Comparison of ENCODE assay signal across 33 mouse cellular contexts in genomic region chr4:115782026-115782805, GRCm38 (mm10). TPM values are rescaled to one million over a fixed set of nuclear protein-coding genes. Genes with fewer than 3 reads are reported as not detected.
DNase-seq lines count a peak whose midpoint lies in the region; ATAC-seq lines count a peak whose summit lies in the region.
"Had no signal": no experiment of that assay in that cellular context is flagged by ENCODE, and none has a peak within 500 bp of the region (broad histone marks: within the 10 kb centered on the region; RNA-seq: fewer than 3 reads in every experiment).

No protein-coding gene starts in this region.

- H3K27me3 ChIP-seq in heart, embryonic 11.5 days (ENCODE audit: control insufficient read depth, insufficient read depth, low read length), result no peaks in the 10 kb centered on the region
- H3K27me3 ChIP-seq in intestine, embryonic 15.5 days (replicated peaks), result no peaks in the 10 kb centered on the region
- H3K27me3 ChIP-seq: hindbrain, embryonic 12.5 days; limb, embryonic 12.5 days; liver, embryonic 15.5 days; Patski; stomach, embryonic 15.5 days had no signal

- no peak overlapping the region for H3K9ac ChIP-seq in heart, embryonic 11.5 days (ENCODE audit: low read depth, low read length)
- no peak overlapping the region for H3K9ac ChIP-seq in intestine, embryonic 15.5 days
- H3K9ac ChIP-seq: hindbrain, embryonic 12.5 days; limb, embryonic 12.5 days; liver, embryonic 15.5 days; lung, embryonic 14.5 days; stomach, embryonic 15.5 days had no signal

- 82% methylated on average over 5 of the region's 5 CpGs for WGBS in heart, embryonic 11.5 days (ENCODE audit: insufficient replicate concordance)
- WGBS in intestine, embryonic 15.5 days, result 86% methylated on average over 5 of the region's 5 CpGs

- no peaks in the 10 kb centered on the region for H3K9me3 ChIP-seq in heart, embryonic 11.5 days (replicated peaks; ENCODE audit: control insufficient read depth, low read length)
- H3K9me3 ChIP-seq in intestine, embryonic 15.5 days, result no peaks in the 10 kb centered on the region
- H3K9me3 ChIP-seq: G1E; hindbrain, embryonic 12.5 days; limb, embryonic 12.5 days; liver, embryonic 15.5 days; stomach, embryonic 15.5 days had no signal

- DNase-seq in heart, adult 11 months, result peak; percentile 89
- DNase-seq in 3T3-L1 (ENCODE audit: low read depth, low spot score) (peak; percentile 61), 416B (ENCODE audit: low read depth) (peak; percentile 26)
- DNase-seq in adrenal gland, postnatal 36 days, result peak; percentile 36 to 59
- DNase-seq in ovary, postnatal 36 days (ENCODE audit: low spot score), result no peak
- DNase-seq: cerebellum, adult 8-10 months; cerebellum, postnatal 36 days; kidney, adult 9 months; kidney, postnatal 14 days; lung, embryonic 14.5 days; lung, postnatal 14 days; midbrain, embryonic 14.5 days; retina, postnatal 1 day; right cerebral cortex, postnatal 14 days; thymus, adult 18-20 months; thymus, postnatal 25 days had no signal

- no peak for ATAC-seq in heart, embryonic 11.5 days (replicated peaks; ENCODE audit: insufficient number of reproducible peaks, low FRiP score, low TSS enrichment)
- no peak for ATAC-seq in intestine, embryonic 15.5 days
- ATAC-seq: forebrain, embryonic 14.5 days; intestine, postnatal 0 days; Patski had no signal

- H3K4me1 ChIP-seq in heart, embryonic 11.5 days (ENCODE audit: control insufficient read depth, insufficient read depth, low read length), result peaks cover 12% of the 10 kb centered on the region
- H3K4me1 ChIP-seq in intestine, embryonic 15.5 days (replicated peaks), result peaks cover 6% of the 10 kb centered on the region; the same call in 1 of the 2 replicates

- no peak overlapping the region for H3K4me3 ChIP-seq in heart, embryonic 11.5 days (ENCODE audit: low read depth, low read length)
- H3K4me3 ChIP-seq in intestine, embryonic 15.5 days (replicated peaks), result no peak overlapping the region
- H3K4me3 ChIP-seq: hindbrain, embryonic 12.5 days; left cerebral cortex, adult 2 months; limb, embryonic 12.5 days; liver, embryonic 15.5 days; stomach, embryonic 15.5 days had no signal

- H3K27ac ChIP-seq in heart, embryonic 11.5 days (ENCODE audit: low read depth, low read length), result no peak overlapping the region
- H3K27ac ChIP-seq in intestine, embryonic 15.5 days, result no peak overlapping the region
- H3K27ac ChIP-seq: hindbrain, embryonic 12.5 days; left cerebral cortex, adult 2 months; limb, embryonic 12.5 days; liver, embryonic 15.5 days; stomach, embryonic 15.5 days had no signal

- H3K36me3 ChIP-seq in heart, embryonic 11.5 days (ENCODE audit: control insufficient read depth, insufficient read depth, low read length), result no peaks in the 10 kb centered on the region
- 0 out of 2 replicates have a peak, but pooled peaks cover 2% of the 10 kb centered on the region for H3K36me3 ChIP-seq in intestine, embryonic 15.5 days

- no peak overlapping the region for H3K4me2 ChIP-seq in heart, embryonic 11.5 days
- no peak overlapping the region for H3K4me2 ChIP-seq in intestine, embryonic 15.5 days (replicated peaks)
- H3K4me2 ChIP-seq: hindbrain, embryonic 12.5 days; limb, embryonic 12.5 days; liver, embryonic 15.5 days; lung, embryonic 14.5 days; stomach, embryonic 15.5 days had no signal

RNA-seq across cellular contexts. Expression of gene Tex38, which starts 1.4 kb away (rescaled TPM):
- 0.28 and 0.34 TPM in 2 replicates for polyA plus RNA-seq in heart, embryonic 11.5 days (2014; fragmentation: Nextera tagmentation; extraction: Ambion mirVana)
- total RNA-seq in adrenal gland, postnatal 36 days (2021), result 1 to 10 TPM; 2.4 to 3.2 TPM
- 0.21 and 0.30 TPM in 2 replicates for polyA plus RNA-seq in intestine, embryonic 15.5 days (2015; fragmentation: Nextera tagmentation; extraction: Ambion mirVana)
- total RNA-seq: G1E; layer of hippocampus, adult 18-20 months; layer of hippocampus, postnatal 14 days; left cerebral cortex, postnatal 25 days; liver, adult 2 months; monocyte, adult 5-6 weeks had no signal
- polyA plus RNA-seq: embryonic facial prominence, embryonic 11.5 days; forebrain, embryonic 14.5 days; G1E; hindbrain, embryonic 12.5 days; liver, embryonic 15.5 days; lung, embryonic 14.5 days had no signal

RNA-seq across cellular contexts. Expression of gene Atpaf1, which starts 2.4 kb away (rescaled TPM):
- polyA plus RNA-seq in heart, embryonic 11.5 days (2014; fragmentation: Nextera tagmentation; extraction: Ambion mirVana), result 77.7 and 77.9 TPM in 2 replicates
- 10 to 100 TPM; 49.8 to 57.1 TPM for total RNA-seq in adrenal gland, postnatal 36 days (2021)
- 62.4 and 63.5 TPM in 2 replicates for polyA plus RNA-seq in intestine, embryonic 15.5 days (2015; fragmentation: Nextera tagmentation; extraction: Ambion mirVana)

RNA-seq across cellular contexts. Expression of gene Efcab14, which starts 44.7 kb away (rescaled TPM):
- polyA plus RNA-seq in heart, embryonic 11.5 days (2014; fragmentation: Nextera tagmentation; extraction: Ambion mirVana), result 42.8 and 43.2 TPM in 2 replicates
- 10 to 100 TPM; 83.1 to 89.1 TPM for total RNA-seq in adrenal gland, postnatal 36 days (2021)
- 31.2 and 32.0 TPM in 2 replicates for polyA plus RNA-seq in intestine, embryonic 15.5 days (2015; fragmentation: Nextera tagmentation; extraction: Ambion mirVana)

RNA-seq across cellular contexts. Expression of gene Mob3c, which starts 45.7 kb away (rescaled TPM):
- polyA plus RNA-seq in heart, embryonic 11.5 days (2014; fragmentation: Nextera tagmentation; extraction: Ambion mirVana), result 6.1 and 6.5 TPM in 2 replicates
- total RNA-seq in adrenal gland, postnatal 36 days (2021), result 10 to 100 TPM; 14.9 to 16.7 TPM
- polyA plus RNA-seq in intestine, embryonic 15.5 days (2015; fragmentation: Nextera tagmentation; extraction: Ambion mirVana), result 12.4 and 15.9 TPM in 2 replicates

RNA-seq across cellular contexts. Expression of gene Mknk1, which starts 56.8 kb away (rescaled TPM):
- 16.0 and 18.8 TPM in 2 replicates for polyA plus RNA-seq in heart, embryonic 11.5 days (2014; fragmentation: Nextera tagmentation; extraction: Ambion mirVana)
- 10 to 100 TPM; 36.3 to 44.5 TPM for total RNA-seq in adrenal gland, postnatal 36 days (2021)
- polyA plus RNA-seq in intestine, embryonic 15.5 days (2015; fragmentation: Nextera tagmentation; extraction: Ambion mirVana), result 26.9 and 36.8 TPM in 2 replicates
